Mouse (Mus musculus) testis, adult 2 months (tissue): ENCODE measurements around the gene 1700029I15Rik.

Experiments used
- CTCF ChIP-seq: fragments of 200-500 bp; IDR thresholded peaks from 2 replicates; pipeline ENCODE4 v1.5.1; 2012; ENCODE audit warnings: low read depth, mild to moderate bottlenecking, inconsistent platforms, low read length, moderate library complexity; ENCODE audit not compliant: control insufficient read depth, insufficient read depth, insufficient replicate concordance
- POLR2A ChIP-seq: fragments of 200-500 bp; IDR thresholded peaks from 2 replicates; pipeline ENCODE4 v1.6.1; 2012; ENCODE audit warnings: low read depth, mild to moderate bottlenecking, inconsistent platforms, low read length, moderate library complexity; ENCODE audit not compliant: control insufficient read depth

DNA sequence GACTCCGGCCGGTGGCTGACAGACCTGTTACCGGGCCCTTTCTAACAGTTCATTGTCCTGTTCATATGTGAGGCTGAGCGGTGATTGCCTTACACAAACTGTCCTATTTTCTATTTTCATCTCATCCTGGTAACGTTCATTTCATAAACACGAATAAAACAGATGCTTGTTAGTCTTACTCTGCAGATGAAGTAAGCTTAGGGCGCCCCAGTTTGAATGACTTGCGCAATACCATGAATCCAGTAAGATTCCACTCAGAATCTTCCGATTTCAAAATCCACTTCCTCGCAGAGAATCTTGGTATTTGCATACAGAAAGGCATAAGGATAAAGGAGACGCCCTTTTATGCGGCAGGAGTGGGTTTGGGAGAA, 52.0 kb downstream of the 1700029I15Rik start:
- TF ChIP-seq POLR2A (no peak), CTCF (no peak)
